Mouse (Mus musculus) bone marrow, adult 2 months (tissue): Measurements from ENCODE around the gene Hes1.

Source experiments
- CTCF ChIP-seq: fragments of 200-500 bp; IDR thresholded peaks from 2 replicates; pipeline ENCODE4 v1.5.1; 2011; ENCODE audit warnings: low read length, control low read depth; ENCODE audit not compliant: control insufficient read depth, insufficient read depth
- POLR2A ChIP-seq: fragments of 200-500 bp; IDR thresholded peaks from 2 replicates; pipeline ENCODE4 v1.6.1; 2011; ENCODE audit warnings: low read depth, mild to moderate bottlenecking, control low read depth, low read length, borderline replicate concordance; ENCODE audit not compliant: control insufficient read depth

GRCm38 (mm10) chr16:30056906-30057305 is 7.3 kb upstream of the Hes1 start:
- TF ChIP-seq CTCF (no peak), POLR2A (no peak)
